Mouse (Mus musculus) MEL (cell line): ENCODE data around the gene Mamstr. TPM values are rescaled to one million over a fixed set of nuclear protein-coding genes. Genes with fewer than 3 reads are reported as not detected.

Experiments
- DNase-seq: peaks from one replicate; pipeline ENCODE4 v3.0.0; 2011; ENCODE audit warnings: low read depth, low spot score
- H3K27ac ChIP-seq: 2 replicates; pipeline ENCODE4 v1.5.1; 2012; ENCODE audit warnings: low read depth, mild to moderate bottlenecking, control low read depth, low read length, moderate library complexity; ENCODE audit not compliant: control insufficient read depth
- H3K27me3 ChIP-seq, 2 experiments: fragments of 150-350 bp in 1 of 2; sonication (generic) in 1 of 2; 2 replicates each; pipeline ENCODE4 v1.6.1; 2012; ENCODE audit warnings: low read length in 2 of 2, mild to moderate bottlenecking in 2 of 2, improper control_type of control experiment in 1 of 2, moderate library complexity in 1 of 2; ENCODE audit not compliant: insufficient read depth in 2 of 2, control insufficient read depth in 1 of 2
- H3K36me3 ChIP-seq, 2 experiments: 2 replicates each; pipeline ENCODE4 v1.6.1; 2012 to 2014; ENCODE audit warnings: low read length in 2 of 2, improper control_type of control experiment in 1 of 2, inconsistent platforms in 1 of 2, mild to moderate bottlenecking in 1 of 2; ENCODE audit not compliant: insufficient read depth in 2 of 2, control insufficient read depth in 1 of 2
- H3K4me1 ChIP-seq, 2 experiments: fragments of 150-350 bp in 1 of 2; sonication (generic) in 1 of 2; 2 replicates each; pipeline ENCODE4 v1.6.1; 2012; ENCODE audit warnings: low read length in 2 of 2, improper control_type of control experiment in 1 of 2, mild to moderate bottlenecking in 1 of 2; ENCODE audit not compliant: insufficient read depth in 2 of 2, control insufficient read depth in 1 of 2
- H3K4me3 ChIP-seq, 2 experiments: fragments of 150-350 bp in 1 of 2; sonication (generic) in 1 of 2; 2 replicates each; pipeline ENCODE4 v1.5.1; 2012; ENCODE audit warnings: low read depth in 2 of 2, low read length in 2 of 2, mild to moderate bottlenecking in 2 of 2, moderate library complexity in 2 of 2, control low read depth in 1 of 2, improper control_type of control experiment in 1 of 2; ENCODE audit not compliant: control insufficient read depth in 1 of 2, insufficient read depth in 1 of 2
- H3K79me2 ChIP-seq: 2 replicates; pipeline ENCODE4 v1.6.1; 2012; ENCODE audit warnings: mild to moderate bottlenecking, low read length, moderate library complexity; ENCODE audit not compliant: control insufficient read depth, poor library complexity, insufficient read depth
- H3K9ac ChIP-seq: 2 replicates; pipeline ENCODE4 v1.6.1; 2012; ENCODE audit warnings: low read depth, mild to moderate bottlenecking, control low read depth, low read length, moderate library complexity; ENCODE audit not compliant: control insufficient read depth, poor library complexity, severe bottlenecking
- H3K9me3 ChIP-seq: fragments of 150-350 bp; sonication (generic); replicated peaks from 2 replicates; pipeline ENCODE4 v1.6.1; 2012; ENCODE audit warnings: mild to moderate bottlenecking, low read length, improper control_type of control experiment, moderate library complexity; ENCODE audit not compliant: insufficient read depth
- MXI1 ChIP-seq: IDR thresholded peaks from 2 replicates; pipeline ENCODE4 v1.6.1; 2011; ENCODE audit warnings: mild to moderate bottlenecking, low read depth, low read length, improper control_type of control experiment
- POLR2AphosphoS5 ChIP-seq: IDR thresholded peaks from 2 replicates; pipeline ENCODE4 v1.6.1; 2012; ENCODE audit warnings: low read depth, borderline replicate concordance, mild to moderate bottlenecking, inconsistent platforms, low read length, moderate library complexity, mixed read lengths
- TBP ChIP-seq: IDR thresholded peaks from 2 replicates; pipeline ENCODE4 v1.8.0; 2011; ENCODE audit warnings: low read depth, low read length, improper control_type of control experiment
- ZC3H11A ChIP-seq: IDR thresholded peaks from 2 replicates; pipeline ENCODE4 v1.6.1; 2012; ENCODE audit warnings: low read depth, mild to moderate bottlenecking, inconsistent platforms, low read length, improper control_type of control experiment
- ZKSCAN1 ChIP-seq: IDR thresholded peaks from 2 replicates; pipeline ENCODE4 v1.6.1; 2012; ENCODE audit warnings: low read depth, mild to moderate bottlenecking, inconsistent platforms, low read length, improper control_type of control experiment, moderate library complexity
- ZNF384 ChIP-seq: IDR thresholded peaks from 2 replicates; pipeline ENCODE4 v1.6.1; 2012; ENCODE audit warnings: low read depth, mild to moderate bottlenecking, inconsistent platforms, low read length, improper control_type of control experiment
- polyA plus RNA-seq, 2 experiments: library from polyadenylated mRNA; stranded (reverse) in 1 of 2; unstranded in 1 of 2; fragments of >175 nt in 1 of 2; fragments of >200 nt in 1 of 2; gene quantifications; 2 replicates each; pipeline versions ENCODE4 v1.2.1 to v1.2.4; 2012; ENCODE audit warnings: low replicate concordance in 2 of 2, low read depth in 1 of 2; ENCODE audit not compliant: insufficient read length in 2 of 2, insufficient read depth in 1 of 2, missing spikeins in 1 of 2
- total RNA-seq: library from RNA; depleted of rRNA; stranded (reverse); fragments of 300-350 nt; gene quantifications from 2 replicates; pipeline ENCODE4 v1.2.3, GENCODE M21; 2012; rRNA removed

Mamstr gene
- total and polyA plus RNA-seq, 3 experiments: not detected

GRCm38 (mm10) chr7:45695098-45695497, 55.3 kb downstream of the Mamstr start:
- Histone ChIP-seq H3K4me3 (no peak overlapping the region), H3K9ac (no peak overlapping the region), H3K9me3 (no peaks in the 10 kb centered on the region), H3K27me3 (peaks cover 0 to 8% of the 10 kb centered on the region in 2 experiments; a peak in 3 of 4 replicates), H3K4me1 (peaks cover 0 to under 1% of the 10 kb centered on the region in 2 experiments; a peak in 2 of 4 replicates)
- TF ChIP-seq ZC3H11A (no peak), ZNF384 (no peak), ZKSCAN1 (no peak), POLR2AphosphoS5 (no peak), TBP (no peak), MXI1 (no peak)
- TF ChIP-seq, all 39 proteins: peak for 0
- no peak for DNase-seq
- Histone ChIP-seq H3K79me2 (no peaks in the 10 kb centered on the region), H3K36me3 (no peaks in the 10 kb centered on the region), H3K27ac (no peak overlapping the region)

Other genes starting within 250 kb of the Mamstr start
Only the 30 nearest of the 36 such genes appear.
- 12.8 and 15.0 TPM in 2 replicates for gene Gys1, start 205.1 kb upstream of the Mamstr start, total RNA-seq
- 10 to 100 TPM in 1 of 2 experiments, not detected in 1; 46.9 TPM for gene Gys1, start 205.1 kb upstream of the Mamstr start, polyA plus RNA-seq
- gene Ruvbl2, start 201.9 kb upstream of the Mamstr start, total RNA-seq: 434 and 469 TPM in 2 replicates
- 100 to 1,000 TPM in 1 of 2 experiments, not detected in 1; 758 TPM for gene Ruvbl2, start 201.9 kb upstream of the Mamstr start, polyA plus RNA-seq
- gene Ftl1, start 180.1 kb upstream of the Mamstr start, total RNA-seq: 1,416 and 1,470 TPM in 2 replicates
- 1,000 to 10,000 TPM in 1 of 2 experiments, not detected in 1; 2,290 TPM for gene Ftl1, start 180.1 kb upstream of the Mamstr start, polyA plus RNA-seq
- 105 and 130 TPM in 2 replicates for gene Bax, start 173.1 kb upstream of the Mamstr start, total RNA-seq
- 100 to 1,000 TPM; 205 to 778 TPM for gene Bax, start 173.1 kb upstream of the Mamstr start, polyA plus RNA-seq
- gene Tulp2, start 158.1 kb upstream of the Mamstr start, total RNA-seq: 0.56 and 1.1 TPM in 2 replicates
- 1 to 10 TPM in 1 of 2 experiments, not detected in 1; 1.2 TPM for gene Tulp2, start 158.1 kb upstream of the Mamstr start, polyA plus RNA-seq
- gene Gm45808, start 153.2 kb upstream of the Mamstr start, total RNA-seq: not detected in 2 replicates
- not detected for gene Gm45808, start 153.2 kb upstream of the Mamstr start, polyA plus RNA-seq
- gene Dhdh, start 151.2 kb upstream of the Mamstr start, total RNA-seq: 0.08 and 0.10 TPM in 2 replicates
- 1 to 10 TPM in 1 of 2 experiments, not detected in 1; 1.6 TPM for gene Dhdh, start 151.2 kb upstream of the Mamstr start, polyA plus RNA-seq
- gene Nucb1, start 129.6 kb upstream of the Mamstr start, total RNA-seq: 196 and 224 TPM in 2 replicates
- gene Nucb1, start 129.6 kb upstream of the Mamstr start, polyA plus RNA-seq: 100 to 1,000 TPM in 1 of 2 experiments, 10 to 100 TPM in 1; 92.3 to 343 TPM
- 27.0 and 27.2 TPM in 2 replicates for gene Ppp1r15a, start 113.7 kb upstream of the Mamstr start, total RNA-seq
- gene Ppp1r15a, start 113.7 kb upstream of the Mamstr start, polyA plus RNA-seq: 10 to 100 TPM in 1 of 2 experiments, not detected in 1; 78.0 TPM
- gene Plekha4, start 113.6 kb upstream of the Mamstr start, total RNA-seq: 0.12 and 0.36 TPM in 2 replicates
- gene Plekha4, start 113.6 kb upstream of the Mamstr start, polyA plus RNA-seq: under 1 TPM in 1 of 2 experiments, not detected in 1; 0.65 TPM
- gene Hsd17b14, start 85.1 kb upstream of the Mamstr start, total RNA-seq: 1.8 and 2.0 TPM in 2 replicates
- gene Hsd17b14, start 85.1 kb upstream of the Mamstr start, polyA plus RNA-seq: 1 to 10 TPM in 1 of 2 experiments, not detected in 1; 9.3 TPM
- gene Bcat2, start 69.8 kb upstream of the Mamstr start, total RNA-seq: 47.4 and 49.4 TPM in 2 replicates
- gene Bcat2, start 69.8 kb upstream of the Mamstr start, polyA plus RNA-seq: 100 to 1,000 TPM in 1 of 2 experiments, not detected in 1; 140 TPM
- not detected in 2 replicates for gene Fgf21, start 24.5 kb upstream of the Mamstr start, total RNA-seq
- not detected for gene Fgf21, start 24.5 kb upstream of the Mamstr start, polyA plus RNA-seq
- gene Fut1, start 22.7 kb upstream of the Mamstr start, total RNA-seq: 0.07 TPM in 1 of 2 replicates, not detected in the other
- under 1 TPM in 1 of 2 experiments, not detected in 1; 0.04 TPM for gene Fut1, start 22.7 kb upstream of the Mamstr start, polyA plus RNA-seq
- gene Izumo1, start 18.2 kb upstream of the Mamstr start, total RNA-seq: not detected in 2 replicates
- under 1 TPM in 1 of 2 experiments, not detected in 1; 0.04 TPM for gene Izumo1, start 18.2 kb upstream of the Mamstr start, polyA plus RNA-seq
- 1.1 TPM in 2 replicates for gene Rasip1, start 12.5 kb upstream of the Mamstr start, total RNA-seq
- under 1 TPM in 1 of 2 experiments, not detected in 1; 0.65 TPM for gene Rasip1, start 12.5 kb upstream of the Mamstr start, polyA plus RNA-seq
- gene Fut2, start 26.4 kb downstream of the Mamstr start, total RNA-seq: not detected in 2 replicates
- gene Fut2, start 26.4 kb downstream of the Mamstr start, polyA plus RNA-seq: not detected
- gene Ntn5, start 44.0 kb downstream of the Mamstr start, total RNA-seq: not detected in 2 replicates
- gene Ntn5, start 44.0 kb downstream of the Mamstr start, polyA plus RNA-seq: under 1 TPM in 1 of 2 experiments, not detected in 1; 0.13 TPM
- gene Sec1, start 54.4 kb downstream of the Mamstr start, total RNA-seq: not detected in 2 replicates
- gene Sec1, start 54.4 kb downstream of the Mamstr start, polyA plus RNA-seq: not detected
- 0.29 and 0.77 TPM in 2 replicates for gene Car11, start 59.9 kb downstream of the Mamstr start, total RNA-seq
- gene Car11, start 59.9 kb downstream of the Mamstr start, polyA plus RNA-seq: 1 to 10 TPM in 1 of 2 experiments, not detected in 1; 1.5 TPM
- 21.1 and 24.4 TPM in 2 replicates for gene Dbp, start 65.1 kb downstream of the Mamstr start, total RNA-seq
- 10 to 100 TPM in 1 of 2 experiments, not detected in 1; 22.5 TPM for gene Dbp, start 65.1 kb downstream of the Mamstr start, polyA plus RNA-seq
- 3,210 and 3,724 TPM in 2 replicates for gene Rpl18, start 75.5 kb downstream of the Mamstr start, total RNA-seq
- 1,000 to 10,000 TPM in 1 of 2 experiments, not detected in 1; 3,544 TPM for gene Rpl18, start 75.5 kb downstream of the Mamstr start, polyA plus RNA-seq
- gene Sphk2, start 78.0 kb downstream of the Mamstr start, total RNA-seq: 18.3 and 21.0 TPM in 2 replicates
- gene Sphk2, start 78.0 kb downstream of the Mamstr start, polyA plus RNA-seq: 10 to 100 TPM in 1 of 2 experiments, not detected in 1; 40.2 TPM
- 0.95 and 1.0 TPM in 2 replicates for gene Fam83e, start 81.2 kb downstream of the Mamstr start, total RNA-seq
- under 1 TPM in 1 of 2 experiments, not detected in 1; 0.43 TPM for gene Fam83e, start 81.2 kb downstream of the Mamstr start, polyA plus RNA-seq
- not detected in 2 replicates for gene Spaca4, start 85.8 kb downstream of the Mamstr start, total RNA-seq
- under 1 TPM in 1 of 2 experiments, not detected in 1; 0.38 TPM for gene Spaca4, start 85.8 kb downstream of the Mamstr start, polyA plus RNA-seq
- gene Lmtk3, start 143.8 kb downstream of the Mamstr start, total RNA-seq: 0.03 and 0.04 TPM in 2 replicates
- gene Lmtk3, start 143.8 kb downstream of the Mamstr start, polyA plus RNA-seq: under 1 TPM in 1 of 2 experiments, not detected in 1; 0.40 TPM
- 0.08 and 0.16 TPM in 2 replicates for gene Sult2b1, start 144.7 kb downstream of the Mamstr start, total RNA-seq
- gene Sult2b1, start 144.7 kb downstream of the Mamstr start, polyA plus RNA-seq: under 1 TPM in 1 of 2 experiments, not detected in 1; 0.47 TPM
- 42.6 and 52.9 TPM in 2 replicates for gene Cyth2, start 174.6 kb downstream of the Mamstr start, total RNA-seq
- 10 to 100 TPM in 1 of 2 experiments, not detected in 1; 92.2 TPM for gene Cyth2, start 174.6 kb downstream of the Mamstr start, polyA plus RNA-seq
- gene Kcnj14, start 184.8 kb downstream of the Mamstr start, total RNA-seq: 0.39 and 0.46 TPM in 2 replicates
- 1 to 10 TPM in 1 of 2 experiments, not detected in 1; 1.3 TPM for gene Kcnj14, start 184.8 kb downstream of the Mamstr start, polyA plus RNA-seq
- 132 and 173 TPM in 2 replicates for gene Grwd1, start 191.0 kb downstream of the Mamstr start, total RNA-seq
- gene Grwd1, start 191.0 kb downstream of the Mamstr start, polyA plus RNA-seq: 100 to 1,000 TPM in 1 of 2 experiments, 10 to 100 TPM in 1; 82.2 to 108 TPM